Mouse (Mus musculus): ENCODE measurements around the gene Psmb1.
"Not testable (repeated sequence)": the region's sequence is repeated elsewhere in the genome, so short reads cannot be mapped to it uniquely, and the experiment has no call there.

Gene Psmb1

GRCm38 (mm10) chr17:15499656-15500394, at the start of gene Psmb1, which contains the start of gene Tbp:
Gene Psmb1, minus strand, starts transcription at chr17:15499751.
Gene Tbp, plus strand, starts transcription at chr17:15499888.
- in situ Hi-C loops (cut with MboI), result loop anchor here (25.0 kb wide), 1 partner anchor 563 kb away; the partner anchor contains the start of genes 1600012H06Rik and Wdr27

GRCm38 (mm10) chr17:15546440-15546839, 46.9 kb upstream of the Psmb1 start:
- in situ Hi-C loops (cut with MboI), result no loop called here

DNA sequence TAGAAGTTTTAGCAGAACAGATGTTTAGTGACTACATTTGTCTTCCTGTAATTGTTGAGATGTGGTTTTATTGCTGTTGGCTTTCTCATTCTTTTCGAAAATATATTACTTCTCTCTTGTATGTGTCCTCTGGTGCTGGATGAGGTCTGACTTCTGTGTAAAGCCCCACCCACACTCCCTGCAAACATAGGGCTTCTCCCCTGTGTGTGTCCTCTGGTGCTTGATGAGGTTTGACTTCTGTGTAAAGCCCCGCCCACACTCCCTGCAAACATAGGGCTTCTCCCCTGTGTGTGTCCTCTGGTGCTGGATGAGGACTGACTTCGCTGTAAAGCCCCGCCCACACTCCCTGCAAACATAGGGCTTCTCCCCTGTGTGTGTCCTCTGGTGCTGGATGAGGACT, 44.3 kb upstream of the Psmb1 start:
- in situ Hi-C loops (cut with MboI), result not testable (repeated sequence)

DNA sequence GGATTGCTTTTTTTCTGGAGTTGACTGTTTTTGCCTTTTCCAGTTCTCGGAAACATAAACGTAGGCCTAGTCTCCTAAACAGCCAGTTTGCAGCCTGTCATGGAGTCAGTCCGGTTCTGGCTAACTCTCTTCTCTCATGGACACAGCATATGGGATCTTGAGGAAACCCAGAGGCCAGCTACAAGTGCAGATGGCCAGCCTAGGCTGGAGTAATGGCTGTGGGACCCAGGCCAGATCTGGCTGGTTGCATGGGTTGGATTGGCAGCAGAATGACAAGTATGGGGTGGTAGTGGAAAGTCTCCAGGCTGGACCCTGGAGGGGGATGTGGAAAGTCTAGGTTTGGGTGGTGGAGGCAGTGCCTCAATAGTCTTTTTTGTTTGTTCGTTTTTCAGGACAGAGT, 40.8 kb upstream of the Psmb1 start:
- in situ Hi-C loops (cut with MboI), result no loop called here

- in situ Hi-C loops (cut with MboI), result no loop called here
Measured at GRCm38 (mm10) chr17:15536457-15536904, 36.9 kb upstream of the Psmb1 start.

DNA sequence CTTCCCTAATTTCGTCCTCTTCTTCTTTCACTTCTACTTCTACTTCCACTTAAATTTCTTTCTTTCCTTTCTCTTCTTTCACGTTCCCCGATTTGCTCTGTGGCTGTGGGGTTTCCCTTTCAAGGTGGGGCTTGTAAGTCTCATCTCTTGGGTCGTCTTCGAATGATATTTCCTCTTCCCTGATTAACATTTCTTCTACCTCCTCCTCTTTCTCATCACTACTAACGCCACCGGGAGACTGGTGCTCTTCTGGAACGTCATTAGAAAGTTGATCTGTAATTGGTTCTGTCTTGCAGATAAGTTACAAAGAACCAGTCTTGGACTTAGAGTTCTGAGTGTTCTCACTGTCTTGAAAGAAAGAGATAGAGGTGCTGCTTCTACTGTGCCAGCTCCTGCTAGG, 36.4 kb upstream of the Psmb1 start:
- in situ Hi-C loops (cut with MboI), result no loop called here

DNA sequence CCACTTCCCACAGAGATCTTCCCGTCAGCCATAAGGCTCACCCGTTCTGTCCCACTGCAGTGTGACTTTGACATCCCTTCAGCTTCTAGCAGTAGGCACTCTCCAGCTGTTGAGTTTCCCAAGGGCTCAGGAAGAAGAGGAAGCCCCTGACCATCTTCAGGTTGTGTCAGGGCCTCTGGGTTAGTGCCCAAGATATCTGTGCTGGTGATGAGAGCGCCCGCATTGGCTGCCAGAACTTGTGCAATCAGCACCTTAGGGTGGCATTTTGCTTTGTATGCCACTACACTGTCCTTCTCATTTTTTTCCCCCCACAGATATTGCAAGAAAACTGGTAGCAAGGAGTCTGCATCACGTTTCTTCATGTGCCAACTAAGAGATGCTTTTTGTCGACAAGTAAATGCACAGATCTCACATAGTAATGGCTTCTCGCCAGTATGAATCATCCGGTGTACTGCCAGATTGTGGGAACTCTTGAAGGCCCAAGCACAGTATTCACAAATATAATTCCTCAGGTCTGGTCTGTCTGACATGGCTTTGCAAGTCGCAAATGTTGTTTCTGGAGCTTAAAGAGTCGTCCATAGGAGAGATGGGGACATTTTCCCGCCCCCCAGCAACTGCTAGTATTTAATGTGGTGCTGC, 35.7 kb upstream of the Psmb1 start:
- in situ Hi-C loops (cut with MboI), result no loop called here

- in situ Hi-C loops (cut with MboI), result no loop called here
Measured at GRCm38 (mm10) chr17:15530141-15530540, 30.6 kb upstream of the Psmb1 start.

GRCm38 (mm10) chr17:15528887-15529286, 29.3 kb upstream of the Psmb1 start:
- in situ Hi-C loops (cut with MboI), result no loop called here

GRCm38 (mm10) chr17:15527811-15528136, 28.2 kb upstream of the Psmb1 start:
- in situ Hi-C loops (cut with MboI), result no loop called here

GRCm38 (mm10) chr17:15526986-15527810, 27.6 kb upstream of the Psmb1 start, which contains the start of gene Pdcd2:
Gene Pdcd2, minus strand, starts transcription at chr17:15527301.
- in situ Hi-C loops (cut with MboI), result no loop called here

- in situ Hi-C loops (cut with MboI), result no loop called here
Measured at GRCm38 (mm10) chr17:15526304-15526703, 26.8 kb upstream of the Psmb1 start.

GRCm38 (mm10) chr17:15518766-15519165, 19.2 kb upstream of the Psmb1 start:
- in situ Hi-C loops (cut with MboI), result no loop called here

GRCm38 (mm10) chr17:15518186-15518585, 18.6 kb upstream of the Psmb1 start:
- in situ Hi-C loops (cut with MboI), result no loop called here

GRCm38 (mm10) chr17:15517776-15518175, 18.2 kb upstream of the Psmb1 start:
- in situ Hi-C loops (cut with MboI), result no loop called here

GRCm38 (mm10) chr17:15510694-15511093, 11.1 kb upstream of the Psmb1 start:
- in situ Hi-C loops (cut with MboI), result no loop called here

DNA sequence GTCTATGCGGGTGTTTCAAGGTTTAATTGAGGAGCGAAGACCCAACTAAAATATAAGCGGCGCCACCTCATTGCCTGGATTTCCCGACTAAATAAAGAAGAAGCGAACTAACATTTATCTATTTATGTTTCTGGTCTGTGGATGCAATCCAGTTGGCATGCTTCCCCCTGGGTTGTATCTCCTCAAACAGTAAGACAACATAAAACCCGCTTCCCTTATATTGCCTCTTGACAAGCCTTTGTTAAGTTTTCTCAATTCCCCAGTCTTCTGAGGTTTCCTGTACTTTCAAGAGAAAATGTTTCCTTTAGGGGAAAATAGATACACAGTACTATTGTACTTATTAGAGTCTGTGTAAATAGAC, 818 bp downstream of the Psmb1 start:
- in situ Hi-C loops (cut with MboI), result loop anchor here (25.0 kb wide), 1 partner anchor 561 kb away; the partner anchor contains the start of genes 1600012H06Rik and Wdr27

GRCm38 (mm10) chr17:15497882-15498752, 1.4 kb downstream of the Psmb1 start:
- in situ Hi-C loops (cut with MboI), result loop anchor here (25.0 kb wide), 1 partner anchor 561 kb away; the partner anchor contains the start of genes 1600012H06Rik and Wdr27

DNA sequence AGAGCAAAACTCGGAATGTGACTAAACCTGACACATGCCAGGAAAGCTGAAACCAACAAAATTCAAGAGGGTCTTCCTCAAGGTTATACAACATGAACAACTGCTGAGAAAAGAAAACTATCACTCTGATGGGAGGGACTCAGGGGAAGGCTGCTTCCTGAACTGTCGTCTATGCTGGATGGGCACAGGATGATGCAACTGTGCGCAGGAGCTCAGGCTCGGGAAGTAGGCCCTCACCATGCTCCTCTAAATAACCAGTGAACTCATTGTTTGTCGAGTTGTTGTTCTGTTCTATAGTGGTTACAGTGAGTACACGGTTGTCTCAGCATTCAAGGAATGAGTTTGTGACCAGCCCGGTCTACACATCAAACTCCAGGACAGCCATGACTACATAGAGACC, 9.0 kb downstream of the Psmb1 start:
- in situ Hi-C loops (cut with MboI), result loop anchor here (25.0 kb wide), 1 partner anchor 553 kb away; the partner anchor contains the start of genes 1600012H06Rik and Wdr27

GRCm38 (mm10) chr17:15472671-15473070, 26.9 kb downstream of the Psmb1 start:
- in situ Hi-C loops (cut with MboI), result loop anchor here (25.0 kb wide), 1 partner anchor 410 kb away; no protein-coding TSS in a partner anchor

- in situ Hi-C loops (cut with MboI), result loop anchor here (25.0 kb wide), 1 partner anchor 405 kb away; no protein-coding TSS in a partner anchor
Measured at GRCm38 (mm10) chr17:15467669-15468068, 31.9 kb downstream of the Psmb1 start.

Measured in mature B cell (primary cell).